Mouse (Mus musculus): ENCODE measurements around the gene Txn1. TPM values are rescaled to one million over a fixed set of nuclear protein-coding genes. Genes with fewer than 3 reads are reported as not detected.

The Txn1 gene
- total RNA-seq, 2 experiments from 2014 or later: 69.4 to 71.6 TPM

DNA sequence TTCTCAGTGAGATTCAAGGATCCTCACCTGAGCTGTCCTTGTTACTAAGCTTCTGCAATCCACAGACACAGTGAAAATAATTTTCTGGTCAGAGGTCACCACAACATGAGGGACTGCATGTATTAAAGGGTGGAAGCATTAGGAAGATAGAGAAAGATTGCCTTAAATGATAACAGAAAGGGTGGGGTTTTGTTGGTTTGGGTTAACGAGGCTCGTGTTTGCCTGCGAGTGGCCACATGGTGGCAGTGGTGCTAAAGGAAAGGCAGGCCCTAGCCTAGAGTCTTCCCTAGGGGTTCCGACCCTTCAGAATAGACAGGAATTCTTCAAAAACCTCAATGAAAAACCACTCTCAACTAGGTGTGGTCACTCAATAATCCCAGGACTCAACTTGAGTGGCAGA is 55.0 kb downstream of the Txn1 start:
- DNase-seq (ENCODE audit: low spot score): peak; percentile 31

DNA sequence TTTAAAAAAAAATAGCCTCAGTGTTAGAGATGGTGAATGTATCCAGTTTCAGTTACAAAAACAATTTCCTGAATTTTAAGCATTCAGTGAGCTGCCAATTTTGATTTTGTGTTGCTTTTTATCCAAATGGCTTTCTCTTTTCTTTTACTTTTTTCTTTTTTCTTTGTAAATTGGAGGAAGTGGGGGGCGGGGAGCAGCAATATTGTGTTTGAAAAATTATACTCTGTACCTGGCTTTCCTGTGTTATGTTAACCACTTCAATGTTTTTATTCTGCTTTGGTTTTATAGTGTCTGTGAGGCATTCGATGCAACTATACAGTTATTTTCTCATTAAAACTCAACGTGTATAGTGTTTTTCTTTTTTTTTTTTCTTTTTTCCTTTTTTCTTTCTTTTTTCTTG is 59.6 kb downstream of the Txn1 start:
- DNase-seq (ENCODE audit: low spot score): no peak

DNA sequence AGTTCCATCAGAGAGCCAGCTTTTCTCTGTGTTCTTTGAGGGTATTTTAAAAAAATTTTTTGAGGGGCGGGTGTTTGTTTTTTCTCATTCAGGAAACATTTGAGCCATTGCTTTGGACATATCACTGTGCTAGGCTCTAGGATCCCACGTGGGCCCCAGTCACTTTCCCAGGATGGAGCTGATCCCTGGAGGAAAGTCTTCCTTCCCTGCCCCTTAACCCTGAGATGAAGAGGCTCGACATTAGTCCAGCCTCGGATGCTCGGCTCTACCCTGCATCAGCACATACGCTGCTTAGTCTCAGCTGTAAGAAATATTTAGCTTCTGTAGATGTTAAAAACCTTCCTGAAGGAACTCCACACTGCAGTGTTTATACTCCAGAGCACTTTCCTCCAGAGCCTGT is 60.3 kb downstream of the Txn1 start:
- no peak for DNase-seq (ENCODE audit: low spot score)

DNA sequence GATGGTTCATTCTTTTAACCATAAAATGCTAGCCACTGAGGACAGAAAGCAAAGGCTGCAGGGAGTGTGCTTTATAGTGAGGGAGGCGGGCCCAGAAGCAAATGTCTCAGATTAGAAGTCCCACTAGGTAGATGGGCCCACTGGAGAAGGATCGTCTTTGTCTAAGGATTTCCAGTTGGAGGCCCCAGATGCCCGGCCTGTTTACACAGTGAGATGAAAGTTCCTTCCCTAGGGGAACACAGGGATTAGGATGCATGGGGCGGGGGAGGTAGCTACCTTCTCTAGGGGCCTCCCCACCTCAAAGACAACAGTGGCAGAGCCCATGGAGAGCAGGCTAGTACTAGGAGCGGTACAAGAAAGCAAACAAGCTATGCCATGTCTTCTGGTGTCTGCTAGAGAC is 61.1 kb downstream of the Txn1 start:
- DNase-seq (ENCODE audit: low spot score): no peak

Other genes starting within 250 kb of the Txn1 start
- gene Akap2, start 238.8 kb downstream of the Txn1 start, total RNA-seq (2021): 10 to 100 TPM; 28.7 to 41.5 TPM
- gene D630039A03Rik, start 40.1 kb downstream of the Txn1 start, total RNA-seq (2021): not detected
- not detected for gene Txndc8, start 52.7 kb upstream of the Txn1 start, total RNA-seq (2021)